Mouse (Mus musculus) heart, postnatal 0 days (tissue): ENCODE results near the gene Galns.

Source experiments
- CTCF ChIP-seq: IDR thresholded peaks from 2 replicates; pipeline ENCODE4 v1.5.1; 2016; ENCODE audit warnings: antibody characterized with exemption, control low read depth, low read depth
- EP300 ChIP-seq: IDR thresholded peaks from 2 replicates; pipeline ENCODE4 v1.6.1; 2016; ENCODE audit warnings: antibody characterized with exemption, low read depth

DNA sequence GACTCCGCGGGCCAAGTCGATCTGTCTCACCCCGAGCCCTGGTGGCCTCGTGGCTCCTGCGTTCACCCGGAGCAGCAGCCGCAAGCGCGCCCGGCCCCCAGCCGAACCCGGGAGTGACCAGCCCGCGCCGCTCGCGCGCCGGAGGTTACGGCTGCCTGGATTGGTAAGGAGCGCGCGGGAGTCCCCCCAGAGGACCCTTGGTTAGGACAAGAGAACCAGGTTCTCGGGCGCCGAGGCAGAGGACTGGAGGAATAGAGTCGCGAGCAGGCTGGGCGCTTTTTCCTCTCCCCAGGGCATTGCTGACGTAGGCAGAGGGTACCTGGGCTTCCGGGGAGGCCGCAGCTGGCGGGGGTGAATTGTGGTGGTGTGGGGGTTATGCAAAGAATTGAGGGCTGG, 43.2 kb downstream of the Galns start:
- no peak for TF ChIP-seq CTCF
- 0 out of 2 replicates have a peak, but pooled peaks have one; percentile 2 for TF ChIP-seq EP300
